11 mouse cellular contexts compared by ENCODE assay signal in the genomic region with DNA sequence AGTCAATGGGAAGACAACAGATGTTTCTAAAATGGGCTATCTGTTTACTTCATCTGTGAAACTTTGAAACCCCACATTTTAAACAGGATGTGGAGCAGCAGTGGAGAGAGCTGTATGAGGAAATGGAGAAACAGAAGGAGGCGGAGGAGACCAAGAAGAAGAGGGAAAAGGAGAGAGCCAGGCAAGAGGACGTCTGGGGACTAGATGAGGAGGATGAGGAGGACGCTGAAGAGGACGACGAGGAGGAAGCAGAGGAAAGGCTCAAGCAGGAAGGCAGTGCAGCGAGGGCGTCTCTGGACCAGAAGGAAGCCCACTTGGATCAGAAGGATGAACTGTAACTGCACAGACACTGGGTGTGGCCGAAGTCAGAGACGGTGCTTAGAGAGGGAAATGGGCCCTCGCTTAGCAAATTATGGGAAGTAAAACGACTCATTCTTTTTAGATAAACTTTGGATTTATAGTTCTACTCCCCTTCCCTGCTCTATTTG. TPM values are rescaled to one million over a fixed set of nuclear protein-coding genes. Genes with fewer than 3 reads are reported as not detected.
A peak's percentile ranks its signal among the peaks of the same experiment; 100 is the strongest.
DNase-seq lines count a peak whose midpoint lies in the region; ATAC-seq and TF ChIP-seq lines count a peak whose summit lies in the region.
"Had no signal": no experiment of that assay in that cellular context is flagged by ENCODE, and none has a peak within 500 bp of the region (broad histone marks: within the 10 kb centered on the region; RNA-seq: fewer than 3 reads in every experiment).

No protein-coding gene starts in this region.

- peak overlapping the region; percentile 55 for H3K4me2 ChIP-seq in liver, embryonic 12.5 days

- no peak for ATAC-seq in G1E (ENCODE audit: extremely low read depth, insufficient number of reproducible peaks, low FRiP score, poor library complexity, severe bottlenecking)
- ATAC-seq in liver, embryonic 12.5 days = no peak
- ATAC-seq in megakaryocyte-erythroid progenitor cell, adult 5-6 weeks (replicated peaks; ENCODE audit: low FRiP score, low TSS enrichment, poor library complexity, severe bottlenecking) = no peak
- ATAC-seq: activated CD4-positive, CD25-positive, alpha-beta regulatory T cell, adult 4 months had no signal

- 14% methylated on average over 11 of the region's 11 CpGs for WGBS in liver, embryonic 12.5 days (ENCODE audit: insufficient replicate concordance)
- 11% methylated on average over 11 of the region's 11 CpGs for WGBS in macrophage (ENCODE audit: missing documents)
- 78% methylated on average over 11 of the region's 11 CpGs for WGBS in forebrain, embryonic 10.5 days

- no peaks in the 10 kb centered on the region for H3K36me3 ChIP-seq in G1E (replicated peaks)
- H3K36me3 ChIP-seq in erythroblast, embryonic 14.5 days (ENCODE audit: control insufficient read depth) = no peaks in the 10 kb centered on the region
- no peaks in the 10 kb centered on the region for H3K36me3 ChIP-seq in liver, embryonic 12.5 days
- no peaks in the 10 kb centered on the region for H3K36me3 ChIP-seq in macrophage (ENCODE audit: inconsistent target)
- H3K36me3 ChIP-seq in forebrain, embryonic 10.5 days (replicated peaks) = no peaks in the 10 kb centered on the region

- no peak for DNase-seq in G1E (ENCODE audit: low spot score)
- no peak for DNase-seq in forebrain, embryonic 10.5 days (ENCODE audit: extremely low spot score, low spot score)
- DNase-seq in spleen, postnatal 14 days (ENCODE audit: low spot score in 2 of 2) = no peak
- DNase-seq: cerebellum, adult 11-12 months; gastrocnemius, postnatal 25 days had no signal

- no peaks in the 10 kb centered on the region for H3K27me3 ChIP-seq in G1E (ENCODE audit: insufficient read depth, low read length)
- H3K27me3 ChIP-seq in erythroblast, embryonic 14.5 days (ENCODE audit: control insufficient read depth) = no peaks in the 10 kb centered on the region
- H3K27me3 ChIP-seq in liver, embryonic 12.5 days (replicated peaks) = no peaks in the 10 kb centered on the region
- H3K27me3 ChIP-seq in forebrain, embryonic 10.5 days (ENCODE audit: poor library complexity, severe bottlenecking) = no peaks in the 10 kb centered on the region

- no peak for TF ChIP-seq CTCF in G1E (IDR thresholded peaks at IDR 0.05; ENCODE audit: low read depth, low read length)

- H3K9ac ChIP-seq in liver, embryonic 12.5 days = peak overlapping the region; percentile 48

- peak overlapping the region; percentile 76 for H3K27ac ChIP-seq in liver, embryonic 12.5 days
- H3K27ac ChIP-seq in macrophage = peak overlapping the region; percentile 57
- H3K27ac ChIP-seq in forebrain, embryonic 10.5 days = no peak overlapping the region
- H3K27ac ChIP-seq: left cerebral cortex, adult 2 months had no signal

- H3K79me2 ChIP-seq in macrophage (ENCODE audit: inconsistent target) = no peaks in the 10 kb centered on the region

- peaks cover 64% of the 10 kb centered on the region for H3K4me1 ChIP-seq in G1E (ENCODE audit: insufficient read depth, low read depth, low read length)
- H3K4me1 ChIP-seq in erythroblast, embryonic 14.5 days (ENCODE audit: control insufficient read depth) = peaks cover 55% of the 10 kb centered on the region
- peaks cover 65% of the 10 kb centered on the region for H3K4me1 ChIP-seq in liver, embryonic 12.5 days
- H3K4me1 ChIP-seq in forebrain, embryonic 10.5 days = 0 out of 2 replicates have a peak, but pooled peaks cover 4% of the 10 kb centered on the region

- 0 out of 2 replicates have a peak, but pooled peaks cover 2% of the 10 kb centered on the region for H3K9me3 ChIP-seq in G1E (replicated peaks)
- H3K9me3 ChIP-seq in erythroblast, embryonic 14.5 days (ENCODE audit: control insufficient read depth, low read length) = no peaks in the 10 kb centered on the region; the same call in 1 of the 2 replicates
- 0 out of 2 replicates have a peak, but pooled peaks cover 3% of the 10 kb centered on the region for H3K9me3 ChIP-seq in liver, embryonic 12.5 days (replicated peaks)
- no peaks in the 10 kb centered on the region for H3K9me3 ChIP-seq in forebrain, embryonic 10.5 days

- H3K4me3 ChIP-seq in G1E (ENCODE audit: low read depth, low read length) (peak overlapping the region; percentile 51; the same call in 1 of the 2 replicates), macrophage (ENCODE audit: inconsistent target) (no peak overlapping the region)
- H3K4me3 ChIP-seq in erythroblast, embryonic 14.5 days (replicated peaks) = peak overlapping the region; percentile 4
- no peak overlapping the region for H3K4me3 ChIP-seq in liver, embryonic 12.5 days
- no peak overlapping the region for H3K4me3 ChIP-seq in forebrain, embryonic 10.5 days
- H3K4me3 ChIP-seq: left cerebral cortex, adult 2 months had no signal

RNA-seq across cellular contexts. Expression of a gene that starts 19.4 kb away (rescaled TPM):
- total RNA-seq in G1E (2014; fragmentation: Nextera tagmentation) = not detected in 2 replicates
- not detected in 2 replicates for total RNA-seq in G1E (2017)
- polyA plus RNA-seq in G1E (2012) = 0.09 TPM in 2 replicates
- polyA plus RNA-seq in erythroblast, embryonic 14.5 days (2012) = not detected in 2 replicates
- polyA plus RNA-seq in liver, embryonic 12.5 days (2016; fragmentation: Nextera tagmentation; extraction: Ambion mirVana) = not detected in 2 replicates
- total RNA-seq in macrophage (2018; cell fraction: chromatin; rRNA removed) = 1 to 10 TPM in 1 of 26 experiments, under 1 TPM in 5, not detected in 20; 0.49 to 1.1 (median 0.75) TPM
- total RNA-seq in macrophage (2018; cell fraction: cytosol; rRNA removed) = not detected
- total RNA-seq in macrophage (2018; cell fraction: nucleus; rRNA removed) = under 1 TPM in 3 of 26 experiments, not detected in 23; 0.35 to 0.66 (median 0.48) TPM
- polyA plus RNA-seq in macrophage (2018) = 0.15 TPM in 1 of 3 replicates, not detected in the others
- 0.10 TPM in 1 of 2 replicates, not detected in the other for polyA plus RNA-seq in forebrain, embryonic 10.5 days (2016; fragmentation: Nextera tagmentation; extraction: Ambion mirVana)
- total RNA-seq in megakaryocyte-erythroid progenitor cell, adult 5-6 weeks (2014; fragmentation: Nextera tagmentation) = 0.81 TPM in 1 of 2 replicates, not detected in the other
- not detected in 2 replicates for total RNA-seq in megakaryocyte-erythroid progenitor cell, adult 5-6 weeks (2017)
- polyA plus RNA-seq: activated CD4-positive, CD25-positive, alpha-beta regulatory T cell, adult 4 months had no signal

RNA-seq across cellular contexts. Expression of a gene that starts 26.4 kb away (rescaled TPM):
- total RNA-seq in G1E (2014; fragmentation: Nextera tagmentation) (127 and 137 TPM in 2 replicates), G1E (2017) (51.6 and 56.8 TPM in 2 replicates)
- polyA plus RNA-seq in G1E (2012) (6.9 and 8.8 TPM in 2 replicates), macrophage (2018) (96.6 to 124 TPM (median 102 TPM) in 3 replicates)
- 1.2 TPM in 2 replicates for polyA plus RNA-seq in erythroblast, embryonic 14.5 days (2012)
- 53.0 and 54.2 TPM in 2 replicates for polyA plus RNA-seq in liver, embryonic 12.5 days (2016; fragmentation: Nextera tagmentation; extraction: Ambion mirVana)
- 100 to 1,000 TPM; 139 to 365 (median 207) TPM for total RNA-seq in macrophage (2018; cell fraction: chromatin; rRNA removed)
- 100 to 1,000 TPM in 13 of 26 experiments, 10 to 100 TPM in 13; 78.0 to 151 (median 106) TPM for total RNA-seq in macrophage (2018; cell fraction: cytosol; rRNA removed)
- total RNA-seq in macrophage (2018; cell fraction: nucleus; rRNA removed) = 100 to 1,000 TPM in 23 of 26 experiments, 10 to 100 TPM in 3; 86.4 to 258 (median 131) TPM
- polyA plus RNA-seq in forebrain, embryonic 10.5 days (2016; fragmentation: Nextera tagmentation; extraction: Ambion mirVana) = 32.8 and 33.2 TPM in 2 replicates
- 149 and 169 TPM in 2 replicates for total RNA-seq in megakaryocyte-erythroid progenitor cell, adult 5-6 weeks (2014; fragmentation: Nextera tagmentation)
- 80.8 and 99.9 TPM in 2 replicates for total RNA-seq in megakaryocyte-erythroid progenitor cell, adult 5-6 weeks (2017)

RNA-seq across cellular contexts. Expression of a gene that starts 51.6 kb away (rescaled TPM):
- total RNA-seq in G1E (2014; fragmentation: Nextera tagmentation) = 147 and 187 TPM in 2 replicates
- total RNA-seq in G1E (2017) = 71.3 and 77.9 TPM in 2 replicates
- polyA plus RNA-seq in G1E (2012) = 4.2 and 6.4 TPM in 2 replicates
- 0.44 and 0.47 TPM in 2 replicates for polyA plus RNA-seq in erythroblast, embryonic 14.5 days (2012)
- polyA plus RNA-seq in liver, embryonic 12.5 days (2016; fragmentation: Nextera tagmentation; extraction: Ambion mirVana) = 32.8 and 33.3 TPM in 2 replicates
- 100 to 1,000 TPM in 24 of 26 experiments, 10 to 100 TPM in 2; 73.1 to 423 (median 185) TPM for total RNA-seq in macrophage (2018; cell fraction: chromatin; rRNA removed)
- 100 to 1,000 TPM in 10 of 26 experiments, 10 to 100 TPM in 16; 73.7 to 137 (median 94.2) TPM for total RNA-seq in macrophage (2018; cell fraction: cytosol; rRNA removed)
- 100 to 1,000 TPM in 12 of 26 experiments, 10 to 100 TPM in 14; 61.9 to 259 (median 96.0) TPM for total RNA-seq in macrophage (2018; cell fraction: nucleus; rRNA removed)
- 110 to 146 TPM (median 123 TPM) in 3 replicates for polyA plus RNA-seq in macrophage (2018)
- 53.1 and 59.6 TPM in 2 replicates for polyA plus RNA-seq in forebrain, embryonic 10.5 days (2016; fragmentation: Nextera tagmentation; extraction: Ambion mirVana)
- total RNA-seq in megakaryocyte-erythroid progenitor cell, adult 5-6 weeks (2014; fragmentation: Nextera tagmentation) = 40.5 and 45.0 TPM in 2 replicates
- 42.8 and 57.6 TPM in 2 replicates for total RNA-seq in megakaryocyte-erythroid progenitor cell, adult 5-6 weeks (2017)

Comparison
In these comparisons a context has a peak if more than half of its experiments do, and no peak if none do; other contexts are left out.
1. H3K4me3 ChIP-seq: peak in G1E (single experiment) and erythroblast, embryonic 14.5 days (single experiment); none in liver, embryonic 12.5 days (single experiment), macrophage (single experiment) and forebrain, embryonic 10.5 days (single experiment).